ENCODE assay signal across 33 mouse cellular contexts in the genomic region with DNA sequence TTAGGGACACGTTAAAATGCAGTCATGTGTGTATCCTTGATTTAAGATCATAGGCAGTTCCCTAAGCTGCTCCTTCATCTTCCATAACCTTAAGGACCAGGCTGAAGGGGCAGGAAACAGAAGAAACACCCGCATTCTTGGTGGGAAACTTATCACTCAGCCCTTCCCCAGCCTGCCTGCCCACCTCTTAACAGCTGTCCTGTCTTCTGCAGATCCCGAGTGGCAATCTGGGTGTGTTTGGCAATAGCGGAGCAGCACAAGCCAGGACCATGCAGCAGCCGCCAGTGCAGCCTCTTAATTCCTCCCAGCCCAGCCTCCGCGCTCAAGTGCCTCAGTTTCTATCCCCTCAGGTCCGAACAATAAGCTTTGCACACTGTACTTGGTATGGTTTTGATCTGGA. TPM values are rescaled to one million over a fixed set of nuclear protein-coding genes. Genes with fewer than 3 reads are reported as not detected.
"Had no signal": no experiment of that assay in that cellular context is flagged by ENCODE, and none has a peak within 500 bp of the region (broad histone marks: within the 10 kb centered on the region; RNA-seq: fewer than 3 reads in every experiment).

No protein-coding gene starts in this region.

- H3K4me3 ChIP-seq: embryonic facial prominence, embryonic 13.5 days; embryonic facial prominence, embryonic 15.5 days; erythroblast, embryonic 14.5 days; forebrain, embryonic 10.5 days; forebrain, embryonic 12.5 days; forebrain, embryonic 13.5 days; forebrain, embryonic 15.5 days; heart, adult 2 months; heart, embryonic 10.5 days had no signal

- H3K27me3 ChIP-seq: embryonic facial prominence, embryonic 13.5 days; embryonic facial prominence, embryonic 15.5 days; forebrain, embryonic 12.5 days; forebrain, embryonic 13.5 days; forebrain, embryonic 15.5 days had no signal

- H3K27ac ChIP-seq: embryonic facial prominence, embryonic 13.5 days; embryonic facial prominence, embryonic 15.5 days; forebrain, embryonic 10.5 days; forebrain, embryonic 12.5 days; forebrain, embryonic 13.5 days; forebrain, embryonic 15.5 days; heart, adult 2 months; heart, embryonic 10.5 days had no signal

- H3K4me1 ChIP-seq: forebrain, embryonic 10.5 days; forebrain, embryonic 12.5 days; forebrain, embryonic 13.5 days; forebrain, embryonic 15.5 days had no signal

- H3K4me2 ChIP-seq: embryonic facial prominence, embryonic 13.5 days; embryonic facial prominence, embryonic 15.5 days; forebrain, embryonic 12.5 days; forebrain, embryonic 13.5 days; forebrain, embryonic 15.5 days had no signal

- H3K9ac ChIP-seq: embryonic facial prominence, embryonic 13.5 days; embryonic facial prominence, embryonic 15.5 days; forebrain, embryonic 12.5 days; forebrain, embryonic 13.5 days; forebrain, embryonic 15.5 days; forebrain, postnatal 0 days had no signal

- ATAC-seq: forebrain, embryonic 13.5 days; forebrain, embryonic 15.5 days; forebrain, embryonic 16.5 days; forebrain, postnatal 0 days had no signal

- DNase-seq: cerebellum, adult 18-20 months; cerebellum, adult 2 months; cerebellum, adult 8-10 months; cerebellum, adult 9-10 months; cerebellum, adult 9-11 months; cerebellum, postnatal 10 days; cerebellum, postnatal 14 days; cerebellum, postnatal 25 days; cerebellum, postnatal 36 days; embryo, embryonic 11 days; forebrain, postnatal 0 days; gastrocnemius, postnatal 10 days; gastrocnemius, postnatal 14 days; gastrocnemius, postnatal 25 days; gastrocnemius, postnatal 36 days; heart, adult 11 months; heart, adult 18-20 months; heart, adult 2 months had no signal

- H3K9me3 ChIP-seq: embryonic facial prominence, embryonic 13.5 days; embryonic facial prominence, embryonic 15.5 days; forebrain, embryonic 10.5 days; forebrain, embryonic 12.5 days; forebrain, embryonic 13.5 days; forebrain, embryonic 15.5 days; heart, embryonic 10.5 days had no signal

RNA-seq across cellular contexts. Expression of gene 6030468B19Rik, which starts 54.7 kb away (rescaled TPM):
- total RNA-seq: forebrain, postnatal 0 days; gastrocnemius, adult 8-10 months; gastrocnemius, postnatal 10 days; gastrocnemius, postnatal 14 days; gastrocnemius, postnatal 25 days; gastrocnemius, postnatal 36 days; gastrocnemius, postnatal 4 days; granulocyte monocyte progenitor cell, adult 5-6 weeks; heart, adult 18-20 months; heart, adult 2 months; heart, adult 8-10 months had no signal
- polyA plus RNA-seq: cerebellum, adult 2 months; embryonic facial prominence, embryonic 13.5 days; embryonic facial prominence, embryonic 14.5 days; forebrain, embryonic 12.5 days; forebrain, embryonic 13.5 days; forebrain, embryonic 15.5 days; forebrain, embryonic 16.5 days; forebrain, postnatal 0 days; gonadal fat pad, adult 2 months had no signal
